Mouse (Mus musculus) thymus, adult 18-20 months (tissue): ENCODE results near the gene Cfap61.

Experiments
- DNase-seq, 2 experiments: peaks; one replicate each; pipeline ENCODE4 v3.0.0; 2022; ENCODE audit warnings: mixed read lengths in 2 of 2

Gene Cfap61

DNA sequence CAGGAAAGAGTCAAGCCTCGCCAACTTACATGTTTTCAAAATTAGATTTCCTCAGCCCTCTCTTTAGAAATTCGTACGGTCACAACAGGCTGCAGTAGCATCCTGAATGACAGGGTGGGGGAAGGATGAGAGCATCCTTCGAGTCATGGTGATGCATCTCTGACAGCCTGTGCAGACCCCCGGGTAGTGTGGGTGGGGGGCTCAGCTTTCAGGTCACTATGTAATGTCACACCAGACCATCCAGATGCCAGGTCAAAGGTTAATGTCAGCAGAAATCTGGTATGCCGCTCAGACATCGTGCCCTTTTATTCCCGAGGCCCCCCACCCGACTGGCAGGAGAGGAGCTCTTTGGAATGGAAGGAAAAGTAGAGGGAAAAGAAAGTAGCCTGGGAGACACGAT lies 15.7 kb downstream of the Cfap61 start:
- no peak for DNase-seq

DNA sequence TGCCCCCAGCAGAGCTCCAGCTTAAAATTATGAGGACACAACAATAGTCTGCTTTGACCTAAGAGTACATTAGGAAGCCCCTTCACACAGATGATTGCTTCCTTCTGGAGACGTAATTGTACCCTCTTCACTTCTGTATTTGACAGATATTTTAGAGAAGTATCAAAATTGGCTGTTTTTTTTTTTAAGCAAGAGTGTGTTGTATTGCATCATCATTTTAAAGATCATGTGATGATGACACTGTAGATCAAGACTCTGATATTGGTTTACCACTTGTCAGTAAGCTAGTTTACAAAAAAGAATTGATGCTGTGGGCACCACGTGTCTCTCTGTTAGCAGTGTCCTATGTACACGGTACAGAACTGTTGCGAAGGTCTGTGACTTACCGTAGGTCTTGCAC lies 18.1 kb downstream of the Cfap61 start:
- no peak for DNase-seq

DNA sequence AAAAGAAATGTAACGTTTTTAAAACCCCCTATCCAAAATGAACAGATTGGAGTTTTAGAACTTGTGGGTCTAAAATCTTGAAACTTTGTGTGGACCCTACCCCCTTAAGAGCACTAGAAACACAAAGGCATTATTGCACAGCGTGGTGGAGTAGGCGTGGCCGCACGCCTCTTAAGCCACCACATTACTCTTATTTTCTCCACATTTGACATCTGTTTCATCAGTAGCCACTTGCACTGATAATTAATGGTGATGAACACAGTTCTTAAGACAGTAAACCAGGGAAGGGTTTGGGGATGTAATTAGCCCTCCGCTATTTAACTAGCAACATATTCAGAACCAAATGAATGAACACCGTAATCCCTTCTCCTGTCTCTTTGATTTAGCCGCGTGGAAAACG lies 21.3 kb downstream of the Cfap61 start:
- no peak for DNase-seq

DNA sequence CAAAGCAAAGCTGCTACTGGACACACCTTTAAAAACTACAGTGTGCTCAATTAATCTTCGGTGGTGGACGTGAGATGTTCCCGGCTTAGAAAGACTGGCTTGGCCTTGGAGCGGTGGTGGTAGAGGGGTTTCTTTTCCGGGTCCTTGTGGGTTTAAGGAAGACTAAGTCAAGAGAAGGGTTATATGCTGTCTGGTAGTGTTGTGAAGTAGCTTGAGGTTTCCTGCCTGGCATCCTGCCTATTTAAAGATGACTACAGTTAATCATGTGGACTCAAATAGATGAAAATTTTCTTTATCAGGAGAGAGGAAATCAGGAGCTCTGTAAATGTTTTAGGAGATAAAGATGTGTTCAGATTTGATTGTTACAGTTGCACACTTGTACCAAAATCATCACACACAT lies 21.7 kb downstream of the Cfap61 start:
- DNase-seq: no peak

DNA sequence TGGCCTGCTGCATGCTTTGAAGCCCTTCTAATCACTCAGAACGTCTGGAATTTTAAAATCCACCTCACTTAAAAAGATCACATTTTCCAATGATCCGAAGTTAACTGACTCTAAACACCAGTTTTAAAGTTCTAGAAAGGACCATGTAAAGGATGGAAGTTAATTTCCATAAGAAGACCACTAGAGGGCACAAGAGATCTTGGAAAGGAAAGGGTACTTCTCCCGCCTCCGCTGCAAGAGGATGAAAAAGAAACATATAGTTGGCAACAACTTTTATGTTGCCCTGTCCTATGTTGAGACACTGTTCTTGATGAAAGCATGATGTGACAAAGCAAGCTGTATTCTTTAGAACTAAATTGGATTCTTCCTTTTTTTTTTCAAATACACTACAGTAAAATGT lies 22.9 kb downstream of the Cfap61 start:
- no peak for DNase-seq

DNA sequence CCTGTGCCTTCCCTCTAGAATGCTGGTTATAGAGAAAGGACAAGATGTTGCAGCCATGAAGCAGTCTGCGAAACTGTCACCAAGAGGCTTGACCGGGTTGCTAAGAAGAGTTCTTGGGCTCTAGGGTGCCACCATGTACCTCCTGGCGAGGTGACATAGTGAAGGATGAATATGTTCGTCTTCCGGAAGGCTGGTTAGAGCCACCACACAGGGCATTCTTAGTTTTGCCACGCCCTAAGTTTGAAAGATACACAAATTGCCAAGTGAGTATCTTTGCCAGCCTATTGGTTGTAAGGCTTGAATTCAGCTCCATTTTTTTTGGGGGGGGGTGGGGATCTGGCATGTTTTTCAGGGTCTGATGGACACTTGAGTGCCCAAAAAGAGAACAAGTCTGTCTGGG lies 23.5 kb downstream of the Cfap61 start:
- DNase-seq: no peak

DNA sequence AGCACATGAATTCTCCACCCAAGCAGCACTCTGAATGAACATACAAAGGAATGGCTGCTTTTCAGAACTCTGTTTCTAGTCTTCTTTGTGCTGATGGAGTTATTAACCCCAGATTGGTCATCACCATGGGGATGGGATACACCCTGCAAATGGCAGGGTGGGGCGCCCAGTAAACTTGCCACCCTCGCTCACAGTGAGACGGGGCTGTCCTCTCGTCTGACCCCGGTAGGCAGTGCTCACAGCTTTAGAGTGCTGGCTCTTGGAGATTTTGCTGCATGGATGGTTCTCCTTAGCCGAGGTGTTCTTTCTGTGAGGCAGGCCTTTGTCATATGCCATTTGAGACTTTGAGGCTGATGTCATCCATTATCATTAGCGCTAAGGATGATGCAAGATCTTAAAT lies 24.0 kb downstream of the Cfap61 start:
- no peak for DNase-seq

DNA sequence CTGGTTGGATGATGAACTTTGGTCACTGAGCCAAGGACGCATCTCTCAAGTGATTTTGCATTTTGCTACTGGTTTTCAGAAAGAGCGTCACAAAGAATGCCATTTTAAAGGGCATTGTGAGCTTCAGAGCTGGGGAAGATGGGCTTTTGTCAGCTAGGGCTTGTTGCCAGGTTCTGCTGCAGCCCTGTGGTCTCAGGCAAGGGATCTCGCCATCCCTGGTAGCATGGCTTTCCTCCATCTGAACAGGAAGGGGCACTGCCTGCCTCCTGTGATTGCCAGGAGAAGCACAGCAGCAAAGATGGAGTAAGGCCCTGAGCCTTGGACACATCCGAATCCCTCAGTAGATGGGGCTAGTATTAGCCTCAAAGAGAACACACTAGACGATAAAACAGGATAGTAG lies 27.3 kb downstream of the Cfap61 start:
- no peak for DNase-seq

DNA sequence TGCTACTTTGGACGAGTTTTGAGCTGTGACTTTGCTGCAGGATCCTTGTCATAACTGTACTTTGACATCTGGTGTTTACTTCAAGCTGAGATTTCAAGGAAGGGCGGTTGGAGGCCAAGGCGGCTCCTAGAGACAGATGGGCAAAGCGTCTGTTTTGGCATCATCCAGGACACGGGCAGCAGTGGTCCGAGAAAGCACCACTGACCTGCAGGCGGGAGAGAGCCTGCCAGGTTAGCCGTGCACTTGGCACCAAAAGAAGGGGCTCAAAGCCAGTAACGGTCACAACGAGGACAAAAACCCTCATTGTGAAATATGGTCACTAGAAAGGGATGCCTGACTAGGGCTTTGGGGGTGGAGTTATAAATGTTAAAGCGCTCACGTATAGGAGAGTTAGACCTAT lies 36.2 kb downstream of the Cfap61 start:
- no peak for DNase-seq

DNA sequence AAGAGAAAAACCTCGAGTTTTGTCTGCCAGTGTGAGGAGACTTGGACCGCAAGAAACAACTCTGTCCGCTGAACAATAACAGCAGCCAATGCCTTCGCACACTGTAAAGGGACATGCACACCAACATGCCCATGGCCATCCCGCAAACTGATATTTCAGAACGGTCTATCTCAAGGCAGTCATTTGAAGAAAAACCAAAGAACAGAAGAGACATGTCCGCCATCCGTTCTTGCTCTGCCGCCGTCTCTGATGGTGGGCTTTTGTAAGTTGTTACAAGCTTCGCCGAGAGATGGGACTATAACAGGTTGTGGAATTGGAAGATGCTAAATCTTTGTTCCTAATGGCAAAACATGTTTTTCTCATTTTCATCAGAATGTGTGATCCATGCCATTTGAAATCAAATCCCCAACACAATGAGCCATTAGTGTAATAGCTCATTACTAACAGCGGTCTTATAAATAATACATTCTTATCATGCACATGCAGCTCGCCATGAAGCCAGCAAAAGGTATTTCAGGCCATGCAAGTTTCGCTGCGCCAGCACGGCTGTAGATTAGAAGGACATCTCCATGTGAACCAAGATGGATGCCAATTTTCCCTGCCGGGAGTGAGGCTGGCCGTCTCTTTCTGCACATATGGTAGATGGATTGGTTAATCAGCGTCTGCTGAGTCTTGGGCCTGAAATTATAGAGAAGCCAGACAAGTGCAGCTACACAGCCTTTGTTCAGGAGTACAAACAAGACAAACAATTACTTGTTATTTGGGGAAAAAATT lies 36.8 kb downstream of the Cfap61 start:
- no peak for DNase-seq

DNA sequence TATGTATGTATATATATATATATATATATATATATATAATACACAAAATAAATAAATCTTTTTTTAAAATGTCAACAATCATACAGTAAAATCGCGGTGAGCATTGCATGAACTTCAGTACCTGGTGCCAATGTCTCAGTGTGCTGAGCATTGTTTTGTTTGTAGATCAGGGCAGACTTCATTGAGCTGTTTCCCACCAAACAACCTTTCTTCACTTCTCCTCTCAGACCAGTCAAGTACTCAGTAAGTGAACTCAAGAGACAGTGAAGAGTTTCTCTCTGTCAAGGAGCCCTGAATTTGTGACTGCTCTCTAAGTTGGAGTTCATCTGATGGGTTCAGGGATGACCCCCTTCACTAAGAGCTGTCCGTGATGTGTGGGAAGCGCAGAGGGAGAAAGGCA lies 38.0 kb downstream of the Cfap61 start:
- no peak for DNase-seq

DNA sequence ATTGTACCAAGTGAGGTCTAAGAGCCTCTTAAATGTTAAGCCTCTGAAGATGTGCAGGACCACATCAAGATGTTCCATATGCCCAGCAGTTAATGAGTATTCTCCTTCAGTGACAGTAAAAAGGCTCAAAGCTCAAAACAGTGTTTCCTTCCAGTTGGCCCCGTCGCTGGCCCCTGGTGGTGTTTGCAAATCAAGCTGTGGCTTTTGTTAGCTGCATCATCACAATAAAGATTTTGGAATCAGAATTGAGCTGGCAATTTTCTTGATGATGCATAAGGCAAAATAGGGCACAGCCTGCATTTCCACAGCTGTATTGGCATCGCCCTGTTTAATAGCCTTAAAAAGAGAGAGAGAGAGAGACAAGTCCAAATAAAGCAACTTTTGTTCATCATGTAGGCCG lies 45.0 kb downstream of the Cfap61 start:
- DNase-seq: no peak

DNA sequence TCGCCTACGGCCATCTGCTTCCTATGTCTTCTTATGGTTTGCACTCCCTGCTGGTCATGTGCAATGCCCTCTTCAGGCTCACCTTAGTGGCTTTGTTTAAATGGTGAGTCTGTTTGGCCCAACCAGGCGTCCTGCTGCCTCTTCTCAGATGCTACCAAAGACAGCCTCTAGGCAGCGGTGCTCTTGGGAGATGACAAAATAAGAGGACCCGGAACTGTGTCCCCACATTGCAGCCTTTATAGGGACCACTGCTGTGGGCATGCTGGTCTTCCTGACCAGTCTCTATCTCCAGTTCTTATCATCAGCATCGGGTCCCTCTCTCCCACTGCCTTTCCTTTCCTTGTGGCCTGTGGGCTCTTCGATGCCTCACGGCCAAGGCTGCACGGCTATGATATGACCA lies 46.3 kb downstream of the Cfap61 start:
- no peak for DNase-seq

DNA sequence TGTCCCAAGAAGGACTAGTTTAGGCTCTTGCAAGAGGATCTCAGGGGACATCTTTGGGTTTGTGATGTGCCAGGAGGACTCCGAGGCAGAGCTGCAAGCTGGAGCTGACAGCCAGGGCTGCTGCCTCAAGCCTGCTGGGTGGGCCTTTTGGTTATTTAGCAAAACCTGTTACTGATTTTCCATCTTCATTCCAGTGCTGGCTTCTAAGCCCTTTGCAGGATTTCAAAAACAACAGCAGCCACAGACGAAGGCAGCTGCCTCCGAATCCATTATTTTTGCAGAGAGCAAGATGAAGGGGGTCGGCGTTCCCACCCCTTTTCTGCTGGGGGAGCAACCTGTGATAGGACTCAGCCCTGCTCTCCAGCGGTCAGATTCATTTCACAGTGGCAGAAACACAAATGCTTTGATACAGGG lies 47.1 kb downstream of the Cfap61 start:
- DNase-seq: no peak

DNA sequence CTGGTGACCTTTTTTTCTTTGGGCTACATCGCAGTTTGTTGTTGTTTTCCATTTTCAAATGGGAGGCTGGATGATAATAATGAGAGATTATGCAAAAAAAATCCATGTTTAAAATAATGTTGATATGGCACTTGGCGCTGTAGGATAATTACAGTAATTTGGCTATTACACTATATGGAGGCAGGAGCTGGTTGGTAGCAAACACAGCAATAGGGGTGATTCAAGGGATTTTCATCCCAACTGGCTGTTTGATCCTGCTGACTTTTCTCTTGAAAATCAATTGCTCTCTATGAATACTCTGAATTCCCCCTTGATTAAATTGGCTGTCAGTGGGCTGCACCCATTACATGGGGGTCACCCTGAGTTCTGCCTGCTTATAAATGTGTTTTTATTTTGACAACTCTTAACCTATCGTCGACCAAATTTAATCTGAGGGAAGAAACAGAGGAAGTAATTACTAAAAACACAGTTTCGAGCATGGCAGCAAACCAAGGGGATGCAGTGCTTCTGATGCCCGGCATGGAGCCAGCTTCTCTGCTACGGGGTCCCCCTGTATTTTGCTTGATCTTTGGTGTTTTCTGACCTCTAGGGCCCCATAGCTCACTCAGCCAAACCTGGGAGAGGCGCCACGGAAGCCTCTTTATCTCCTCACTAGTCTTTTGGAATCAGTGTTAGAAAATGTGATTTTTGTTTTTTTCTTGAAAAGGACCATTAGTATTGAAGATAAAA lies 47.9 kb downstream of the Cfap61 start:
- no peak for DNase-seq

DNA sequence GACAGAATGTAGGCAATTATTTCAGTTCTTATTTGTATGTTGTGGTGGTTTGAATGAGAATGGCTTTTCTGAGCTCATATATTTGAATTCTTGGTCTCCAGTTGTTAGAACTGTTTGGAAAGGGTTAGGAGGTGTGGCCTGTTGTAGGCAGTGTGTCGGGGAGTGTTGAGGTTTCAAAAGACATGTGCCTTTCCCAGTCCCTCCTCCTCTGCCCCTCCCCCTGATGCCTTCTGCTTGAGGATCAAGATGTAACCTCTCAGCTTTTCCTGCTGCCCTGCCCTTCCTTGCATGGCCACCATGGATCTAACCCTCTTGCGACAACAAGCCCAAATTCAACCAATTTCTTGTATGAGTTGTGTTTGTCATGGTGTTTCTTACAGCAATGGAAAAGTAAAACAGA lies 53.2 kb downstream of the Cfap61 start:
- DNase-seq: no peak

DNA sequence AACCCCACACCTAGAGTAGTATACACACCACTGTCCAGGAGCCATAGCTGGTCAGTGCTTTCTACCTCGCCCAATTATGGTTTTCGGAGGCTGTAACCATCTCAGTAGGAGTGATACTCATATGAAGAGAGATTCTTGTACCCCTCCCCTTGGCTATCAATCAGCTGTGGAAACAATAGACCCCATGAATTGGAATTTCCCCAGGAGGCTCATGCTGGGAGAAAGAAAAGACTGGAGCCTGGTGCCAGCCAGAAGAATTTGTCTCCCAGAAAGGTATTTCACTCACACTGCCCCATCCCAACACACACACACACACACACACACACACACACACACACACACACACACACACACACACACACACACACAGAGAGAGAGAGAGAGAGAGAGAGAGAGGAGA lies 55.9 kb downstream of the Cfap61 start:
- no peak for DNase-seq

DNA sequence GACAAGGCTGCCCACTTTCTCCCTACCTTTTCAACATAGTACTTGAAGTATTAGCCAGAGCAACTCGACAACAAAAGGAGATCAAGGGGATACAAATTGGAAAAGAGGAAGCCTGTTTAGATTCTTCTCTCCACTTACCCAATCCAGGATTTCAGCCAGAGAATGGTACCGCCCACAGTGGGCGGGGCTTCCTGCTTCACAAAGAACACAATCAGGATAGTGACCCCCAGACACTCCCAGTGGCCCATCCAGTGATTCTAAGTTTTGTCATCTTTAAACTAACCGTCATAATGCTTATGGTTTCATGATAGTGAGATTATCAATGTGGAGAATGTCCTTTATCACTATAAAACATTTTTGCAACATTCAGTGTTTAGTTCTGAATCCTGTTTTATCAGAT lies 61.9 kb downstream of the Cfap61 start:
- DNase-seq: no peak

DNA sequence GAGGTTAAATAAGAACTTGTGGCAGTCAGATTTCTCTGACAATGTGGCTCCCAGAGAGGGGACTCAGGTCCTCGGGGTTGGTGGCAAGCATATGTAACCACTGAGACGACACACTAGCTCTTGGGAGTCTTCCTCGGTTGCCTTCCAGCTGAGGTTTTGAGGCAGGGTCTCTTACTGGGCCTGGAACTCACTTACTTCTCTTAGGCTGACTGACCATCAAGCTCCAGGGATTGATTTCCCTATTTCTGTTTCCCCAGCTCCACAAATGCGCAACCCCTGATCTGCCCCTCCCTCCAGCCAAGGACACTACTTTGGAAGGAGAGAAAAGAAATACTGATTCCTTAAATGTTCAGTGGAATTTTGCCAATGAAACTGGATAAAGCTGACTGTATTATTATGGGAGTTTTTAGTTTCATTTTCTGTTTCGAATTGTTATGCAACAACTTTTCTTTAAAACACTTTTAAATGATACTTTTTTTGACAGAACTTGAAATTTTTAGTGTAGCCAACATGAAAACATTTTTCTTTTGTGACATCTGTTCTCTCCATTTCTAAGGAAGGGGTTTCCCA lies 63.5 kb downstream of the Cfap61 start:
- DNase-seq: no peak

DNA sequence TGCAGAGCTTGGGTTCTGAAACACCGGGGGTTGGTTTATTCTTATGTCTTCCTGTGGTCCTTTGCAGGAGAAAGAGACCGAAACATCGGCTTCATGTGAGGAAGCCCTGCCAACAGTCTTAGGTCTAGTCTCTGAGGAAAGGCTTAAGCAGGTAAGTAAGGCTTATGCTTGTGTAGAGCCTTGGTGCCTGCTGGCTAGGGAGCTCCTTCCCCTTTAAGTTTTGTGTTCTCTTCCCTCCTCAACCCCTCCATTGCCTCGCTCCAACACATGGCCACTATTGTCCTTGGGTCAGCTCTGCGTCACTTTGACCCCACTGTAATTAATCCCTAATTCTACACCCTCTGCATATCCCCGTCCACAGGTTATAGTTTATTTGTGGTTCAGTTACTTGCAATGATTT lies 74.2 kb downstream of the Cfap61 start:
- DNase-seq: no peak

DNA sequence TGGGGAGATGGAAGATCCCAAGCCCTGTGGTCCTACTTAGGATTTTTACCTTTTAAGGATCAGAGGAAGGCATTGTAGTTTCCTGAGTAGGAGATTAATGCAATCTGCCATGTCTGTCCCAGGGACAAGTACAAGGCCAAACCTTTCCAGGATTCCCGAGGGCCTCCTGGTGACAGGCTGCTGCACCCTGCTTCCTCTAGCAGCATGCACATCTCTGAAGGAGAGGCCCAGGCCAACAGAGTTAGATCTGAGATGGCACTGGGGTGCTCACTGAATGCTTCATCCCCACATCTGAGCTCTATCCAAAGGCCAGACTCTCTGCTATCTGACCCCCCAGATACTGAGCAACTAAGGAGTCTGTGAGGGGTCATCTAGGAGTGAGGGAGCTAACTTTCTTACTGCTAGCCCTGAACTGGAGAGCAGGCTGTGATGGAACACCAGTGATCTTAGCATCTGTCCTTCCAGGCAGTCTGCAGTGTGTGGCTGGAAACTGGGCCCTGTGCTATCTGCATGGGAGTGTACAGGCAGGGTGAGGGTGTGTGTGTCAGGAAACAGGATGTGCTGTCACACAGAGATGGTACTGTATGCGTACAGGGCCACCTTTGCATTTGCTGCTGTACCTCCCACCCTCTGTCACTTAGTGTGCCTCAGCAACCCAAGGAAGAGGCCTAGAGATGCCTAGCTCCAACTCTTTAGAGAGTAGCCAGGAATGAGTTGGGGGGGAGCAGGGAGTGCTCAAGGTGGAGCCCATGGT lies 75.2 kb downstream of the Cfap61 start:
- DNase-seq: no peak

DNA sequence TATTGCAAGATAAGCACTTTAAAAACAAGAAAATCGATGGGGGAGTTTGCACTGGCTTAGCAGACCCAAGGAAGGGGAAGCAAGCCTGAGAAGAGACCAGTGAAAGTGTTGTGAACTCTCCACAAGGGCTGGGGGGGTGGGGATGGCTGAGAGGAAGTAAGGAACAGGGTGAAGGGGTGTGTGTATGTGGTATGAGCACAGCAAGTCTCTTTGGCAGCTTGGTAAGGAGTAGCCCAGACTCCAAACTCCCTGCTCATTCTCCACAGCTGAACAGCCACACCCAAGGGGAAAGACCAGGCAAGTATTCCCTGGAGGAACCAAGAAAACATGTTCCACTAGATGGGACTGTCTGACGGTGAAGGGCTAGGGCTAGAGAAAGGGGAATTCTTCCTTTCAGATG lies 76.2 kb downstream of the Cfap61 start:
- DNase-seq: no peak

DNA sequence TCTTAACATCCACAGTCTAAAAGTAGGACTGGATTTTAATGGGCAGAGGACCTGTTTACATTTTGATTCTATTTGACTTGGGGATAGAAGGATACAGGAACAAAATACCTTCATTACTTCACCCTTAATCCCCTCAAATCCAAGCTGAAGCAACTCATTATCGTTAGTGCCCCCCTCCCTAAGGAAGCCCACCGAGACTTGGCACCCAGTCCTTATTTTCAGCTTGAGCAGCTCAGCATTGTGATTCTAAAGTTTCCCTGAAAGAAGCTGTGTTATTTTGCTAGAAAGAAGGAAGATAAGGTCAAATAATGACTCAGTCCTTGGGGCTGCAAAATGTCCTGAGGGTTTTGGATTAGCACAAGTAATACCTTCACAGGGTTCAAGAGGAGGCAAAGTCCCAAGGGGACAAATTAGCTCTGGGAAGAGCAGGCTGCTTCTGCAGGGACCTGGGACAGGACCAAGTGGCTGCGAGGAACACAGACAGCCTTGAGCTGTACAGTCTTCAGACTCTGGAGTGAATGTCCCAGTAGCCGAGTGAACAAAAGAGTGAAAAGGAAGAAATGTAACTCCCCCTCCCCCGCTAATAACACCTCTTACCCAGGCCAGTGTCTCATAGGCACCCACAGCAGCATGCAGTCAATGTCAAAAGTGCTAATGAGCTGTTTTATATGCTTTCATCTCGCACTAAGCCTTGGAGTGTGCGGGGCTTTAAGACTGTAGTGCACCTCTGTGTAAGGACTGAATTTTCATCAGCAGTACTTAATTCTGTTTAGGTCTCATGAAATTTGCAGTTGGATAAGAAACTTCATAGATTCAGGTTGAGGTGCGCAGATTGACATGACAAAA lies 81.0 kb downstream of the Cfap61 start:
- DNase-seq: no peak
